Mouse (Mus musculus): ENCODE measurements at regions not wholly inside any gene's neighbourhood (a gene's known extent, or its start where the extent isn't known, plus 50 kb on each side); places are given as distances from the start of the nearest gene placed in this dataset.

GRCm38 (mm10) chr17:82184261-82184660 is 446.1 kb upstream of the Slc8a1 start:
- TF ChIP-seq CTCF (IDR thresholded peaks at IDR 0.05; ENCODE audit: borderline replicate concordance, extremely low read depth, insufficient read depth, insufficient read length) (no peak), POLR2A (IDR thresholded peaks at IDR 0.05; ENCODE audit: borderline replicate concordance, extremely low read depth, insufficient read depth, insufficient read length, poor library complexity, severe bottlenecking) (no peak)
